Mouse (Mus musculus) cerebellum, adult 9-10 months (tissue): Measurements from ENCODE around the gene Brca1.
"Not testable (repeated sequence)": the region's sequence is repeated elsewhere in the genome, so short reads cannot be mapped to it uniquely, and the experiment has no call there.

Experiments used
- DNase-seq: peaks from one replicate; pipeline ENCODE4 v3.0.0; 2022

Gene Brca1

GRCm38 (mm10) chr11:101551751-101552475 is at the start of gene Brca1, which contains the start of gene Nbr1:
Brca1 (minus strand) TSS chr11:101551955.
Nbr1 (plus strand) TSS chr11:101552149.
- peak; percentile 97 for DNase-seq

- DNase-seq, result no peak
Measured at GRCm38 (mm10) chr11:101599156-101599555, 47.4 kb upstream of the Brca1 start, which contains the start of gene Gm11634. Gm11634 (minus strand) TSS chr11:101599256.

GRCm38 (mm10) chr11:101589989-101590624 is 38.4 kb upstream of the Brca1 start:
- DNase-seq, result no peak

GRCm38 (mm10) chr11:101589444-101589843 is 37.7 kb upstream of the Brca1 start:
- peak; percentile 41 for DNase-seq

- DNase-seq, result no peak
Measured at GRCm38 (mm10) chr11:101588868-101589267, 37.1 kb upstream of the Brca1 start.

- no peak for DNase-seq
Measured at GRCm38 (mm10) chr11:101587676-101588075, 35.9 kb upstream of the Brca1 start.

GRCm38 (mm10) chr11:101585805-101586204 is 34.0 kb upstream of the Brca1 start:
- DNase-seq, result no peak

GRCm38 (mm10) chr11:101585031-101585430 is 33.3 kb upstream of the Brca1 start:
- DNase-seq, result not testable (repeated sequence)

GRCm38 (mm10) chr11:101583205-101583604 is 31.4 kb upstream of the Brca1 start:
- DNase-seq, result no peak

GRCm38 (mm10) chr11:101582054-101583035 is 30.6 kb upstream of the Brca1 start, which contains the start of gene Tmem106a:
Tmem106a (plus strand) TSS chr11:101582242.
- DNase-seq, result no peak

- no peak for DNase-seq
Measured at GRCm38 (mm10) chr11:101581081-101581764, 29.5 kb upstream of the Brca1 start.

- DNase-seq, result no peak
Measured at GRCm38 (mm10) chr11:101576116-101576515, 24.4 kb upstream of the Brca1 start.

GRCm38 (mm10) chr11:101568421-101568820 is 16.7 kb upstream of the Brca1 start:
- DNase-seq, result no peak

GRCm38 (mm10) chr11:101562391-101562790 is 10.6 kb upstream of the Brca1 start:
- DNase-seq, result peak; percentile 43

GRCm38 (mm10) chr11:101556954-101557353 is 5.2 kb upstream of the Brca1 start:
- DNase-seq, result no peak

GRCm38 (mm10) chr11:101556541-101556940 is 4.8 kb upstream of the Brca1 start:
- no peak for DNase-seq

- peak; percentile 45 for DNase-seq
Measured at GRCm38 (mm10) chr11:101553354-101553930, 1.7 kb upstream of the Brca1 start.

GRCm38 (mm10) chr11:101552476-101553300 is 933 bp upstream of the Brca1 start:
- peak; percentile 99 for DNase-seq

GRCm38 (mm10) chr11:101548526-101548925 is 3.2 kb downstream of the Brca1 start:
- DNase-seq, result no peak

GRCm38 (mm10) chr11:101544132-101544531 is 7.6 kb downstream of the Brca1 start:
- DNase-seq, result no peak

GRCm38 (mm10) chr11:101543533-101543932 is 8.2 kb downstream of the Brca1 start:
- no peak for DNase-seq
